Mouse (Mus musculus) lung, postnatal 0 days (tissue): ENCODE data around the gene Tank.
A peak's percentile ranks its signal among the peaks of the same experiment; 100 is the strongest.

Experiments used
- CTCF ChIP-seq: IDR thresholded peaks from 2 replicates; pipeline ENCODE4 v1.5.1; 2016; ENCODE audit warnings: antibody characterized with exemption, mild to moderate bottlenecking
- EP300 ChIP-seq: IDR thresholded peaks from 2 replicates; pipeline ENCODE4 v1.6.1; 2016; ENCODE audit warnings: antibody characterized with exemption, mild to moderate bottlenecking, control low read depth

- peak; percentile 85 for TF ChIP-seq CTCF
- TF ChIP-seq EP300, result no peak
Measured at GRCm38 (mm10) chr2:61642452-61643368, 64.3 kb downstream of the Tank start.
